Comparison of ENCODE assay signal across 8 mouse cellular contexts in genomic region chr4:94614627-94615006, GRCm38 (mm10). TPM values are rescaled to one million over a fixed set of nuclear protein-coding genes. Genes with fewer than 3 reads are reported as not detected.
A peak's percentile ranks its signal among the peaks of the same experiment; 100 is the strongest.
DNase-seq lines count a peak whose midpoint lies in the region; ATAC-seq lines count a peak whose summit lies in the region.

No protein-coding gene starts in this region.

- H3K27ac ChIP-seq in brown adipose tissue, adult 24 weeks (replicated peaks; ENCODE audit: low read depth, low read length), result no peak overlapping the region
- peak overlapping the region; percentile 84 for H3K27ac ChIP-seq in hindbrain, embryonic 14.5 days
- peak overlapping the region; percentile 85 for H3K27ac ChIP-seq in midbrain, embryonic 13.5 days

- no peaks in the 10 kb centered on the region for H3K4me1 ChIP-seq in brown adipose tissue, adult 24 weeks (ENCODE audit: control insufficient read depth, insufficient read depth, insufficient read length, low read length)
- H3K4me1 ChIP-seq in hindbrain, embryonic 14.5 days (replicated peaks; ENCODE audit: control insufficient read depth, insufficient read depth, low read length), result peaks cover 18% of the 10 kb centered on the region
- H3K4me1 ChIP-seq in midbrain, embryonic 13.5 days (replicated peaks), result peaks cover 19% of the 10 kb centered on the region

- H3K4me2 ChIP-seq in hindbrain, embryonic 14.5 days (replicated peaks), result peak overlapping the region; percentile 87
- H3K4me2 ChIP-seq in midbrain, embryonic 13.5 days (replicated peaks), result peak overlapping the region; percentile 71

- WGBS in hindbrain, embryonic 14.5 days, result under 1% methylated on average over 18 of the region's 18 CpGs
- under 1% methylated on average over 18 of the region's 18 CpGs for WGBS in midbrain, embryonic 13.5 days

- ATAC-seq in hindbrain, embryonic 14.5 days (ENCODE audit: low FRiP score), result peak; percentile 81
- ATAC-seq in midbrain, embryonic 13.5 days, result peak; percentile 85

- H3K27me3 ChIP-seq in hindbrain, embryonic 14.5 days (ENCODE audit: control insufficient read depth, insufficient read depth, low read length), result no peaks in the 10 kb centered on the region
- no peaks in the 10 kb centered on the region for H3K27me3 ChIP-seq in midbrain, embryonic 13.5 days

- no peaks in the 10 kb centered on the region for H3K36me3 ChIP-seq in hindbrain, embryonic 14.5 days (replicated peaks; ENCODE audit: control insufficient read depth, insufficient read depth)
- H3K36me3 ChIP-seq in midbrain, embryonic 13.5 days, result no peaks in the 10 kb centered on the region

- peak; percentile 17 for DNase-seq in kidney, adult 9 months
- no peak for DNase-seq in kidney, postnatal 14 days
- DNase-seq in hindbrain, embryonic 14.5 days (ENCODE audit: low spot score), result no peak
- DNase-seq in retina, postnatal 1 day, result no peak
- DNase-seq in cerebellum, postnatal 14 days, result no peak
- DNase-seq in cerebellum, adult 11 months, result no peak

- peak overlapping the region; percentile 71 for H3K9ac ChIP-seq in hindbrain, embryonic 14.5 days
- peak overlapping the region; percentile 75 for H3K9ac ChIP-seq in midbrain, embryonic 13.5 days (replicated peaks)

- no peaks in the 10 kb centered on the region for H3K9me3 ChIP-seq in hindbrain, embryonic 14.5 days (ENCODE audit: control insufficient read depth, low read length)
- H3K9me3 ChIP-seq in midbrain, embryonic 13.5 days, result no peaks in the 10 kb centered on the region

- peak overlapping the region; percentile 93 for H3K4me3 ChIP-seq in brown adipose tissue, adult 24 weeks (ENCODE audit: insufficient read depth, low read depth, low read length)
- H3K4me3 ChIP-seq in hindbrain, embryonic 14.5 days (replicated peaks; ENCODE audit: low read length), result peak overlapping the region; percentile 64
- peak overlapping the region; percentile 74 for H3K4me3 ChIP-seq in midbrain, embryonic 13.5 days (replicated peaks)

RNA-seq across cellular contexts. Expression of gene Ift74, which starts 0.3 kb away (rescaled TPM):
- polyA plus RNA-seq in brown adipose tissue, adult 24 weeks (2012; ENCODE audit: insufficient read depth, insufficient read length, missing spikeins), result 4.8 and 7.1 TPM in 2 replicates
- 27.3 and 27.6 TPM in 2 replicates for polyA plus RNA-seq in hindbrain, embryonic 14.5 days (2014; fragmentation: Nextera tagmentation; extraction: Ambion mirVana)
- 39.4 and 42.4 TPM in 2 replicates for polyA plus RNA-seq in midbrain, embryonic 13.5 days (2015; fragmentation: Nextera tagmentation; extraction: Ambion mirVana)

RNA-seq across cellular contexts. Expression of gene Plaa, which starts 11.6 kb away (rescaled TPM):
- polyA plus RNA-seq in brown adipose tissue, adult 24 weeks (2012; ENCODE audit: insufficient read depth, insufficient read length, missing spikeins), result 41.8 and 48.4 TPM in 2 replicates
- polyA plus RNA-seq in hindbrain, embryonic 14.5 days (2014; fragmentation: Nextera tagmentation; extraction: Ambion mirVana), result 72.1 and 75.3 TPM in 2 replicates
- polyA plus RNA-seq in midbrain, embryonic 13.5 days (2015; fragmentation: Nextera tagmentation; extraction: Ambion mirVana), result 82.0 and 85.1 TPM in 2 replicates

RNA-seq across cellular contexts. Expression of gene Lrrc19, which starts 35.3 kb away (rescaled TPM):
- not detected in 2 replicates for polyA plus RNA-seq in brown adipose tissue, adult 24 weeks (2012; ENCODE audit: insufficient read depth, insufficient read length, missing spikeins)
- 0.37 and 0.40 TPM in 2 replicates for polyA plus RNA-seq in hindbrain, embryonic 14.5 days (2014; fragmentation: Nextera tagmentation; extraction: Ambion mirVana)
- polyA plus RNA-seq in midbrain, embryonic 13.5 days (2015; fragmentation: Nextera tagmentation; extraction: Ambion mirVana), result 0.59 and 0.86 TPM in 2 replicates

RNA-seq across cellular contexts. Expression of gene Caap1, which starts 58.0 kb away (rescaled TPM):
- 4.6 and 5.2 TPM in 2 replicates for polyA plus RNA-seq in brown adipose tissue, adult 24 weeks (2012; ENCODE audit: insufficient read depth, insufficient read length, missing spikeins)
- 19.4 and 19.7 TPM in 2 replicates for polyA plus RNA-seq in hindbrain, embryonic 14.5 days (2014; fragmentation: Nextera tagmentation; extraction: Ambion mirVana)
- polyA plus RNA-seq in midbrain, embryonic 13.5 days (2015; fragmentation: Nextera tagmentation; extraction: Ambion mirVana), result 23.4 and 26.5 TPM in 2 replicates

RNA-seq across cellular contexts. Expression of gene Gm10306, which starts 58.3 kb away (rescaled TPM):
- polyA plus RNA-seq in brown adipose tissue, adult 24 weeks (2012; ENCODE audit: insufficient read depth, insufficient read length, missing spikeins), result not detected in 2 replicates
- not detected in 2 replicates for polyA plus RNA-seq in hindbrain, embryonic 14.5 days (2014; fragmentation: Nextera tagmentation; extraction: Ambion mirVana)
- 0.61 TPM in 1 of 2 replicates, not detected in the other for polyA plus RNA-seq in midbrain, embryonic 13.5 days (2015; fragmentation: Nextera tagmentation; extraction: Ambion mirVana)
